Mouse (Mus musculus): ENCODE results near the gene Il1rl1. TPM values are rescaled to one million over a fixed set of nuclear protein-coding genes. Genes with fewer than 3 reads are reported as not detected.

Gene Il1rl1
- total RNA-seq (2022) = under 1 TPM; 0.22 to 0.78 (median 0.38) TPM

- DNase-seq (ENCODE audit: low spot score in 2 of 2) = no peak
These were observed at the start of gene Il1rl1 for GRCm38 (mm10) chr1:40428910-40429675. Gene Il1rl1 (plus strand): TSS chr1:40429570.

- peak in 1 of 2 experiments; percentile 28 for DNase-seq (ENCODE audit: low spot score in 2 of 2)
These were observed 49.3 kb upstream of the Il1rl1 start for GRCm38 (mm10) chr1:40380111-40380510.

- no peak for DNase-seq (ENCODE audit: low spot score in 2 of 2)
These were observed 48.4 kb upstream of the Il1rl1 start for GRCm38 (mm10) chr1:40380990-40381389.

GRCm38 (mm10) chr1:40382841-40383240, 46.5 kb upstream of the Il1rl1 start:
- no peak for DNase-seq (ENCODE audit: low spot score in 2 of 2)

GRCm38 (mm10) chr1:40384931-40385545, 44.3 kb upstream of the Il1rl1 start:
- DNase-seq (ENCODE audit: low spot score in 2 of 2) = no peak

- DNase-seq (ENCODE audit: low spot score in 2 of 2) = no peak
These were observed 38.0 kb upstream of the Il1rl1 start for GRCm38 (mm10) chr1:40391374-40391773.

GRCm38 (mm10) chr1:40392535-40392934, 36.8 kb upstream of the Il1rl1 start:
- no peak for DNase-seq (ENCODE audit: low spot score in 2 of 2)

GRCm38 (mm10) chr1:40393214-40393613, 36.2 kb upstream of the Il1rl1 start:
- no peak for DNase-seq (ENCODE audit: low spot score in 2 of 2)

GRCm38 (mm10) chr1:40399639-40400038, 29.7 kb upstream of the Il1rl1 start:
- DNase-seq (ENCODE audit: low spot score in 2 of 2) = no peak

GRCm38 (mm10) chr1:40404682-40405081, 24.7 kb upstream of the Il1rl1 start:
- DNase-seq (ENCODE audit: low spot score in 2 of 2) = peak in 1 of 2 experiments; percentile 24

GRCm38 (mm10) chr1:40409882-40410281, 19.5 kb upstream of the Il1rl1 start:
- no peak for DNase-seq (ENCODE audit: low spot score in 2 of 2)

GRCm38 (mm10) chr1:40413039-40413438, 16.3 kb upstream of the Il1rl1 start:
- no peak for DNase-seq (ENCODE audit: low spot score in 2 of 2)

- DNase-seq (ENCODE audit: low spot score in 2 of 2) = no peak
These were observed 15.1 kb upstream of the Il1rl1 start for GRCm38 (mm10) chr1:40414276-40414675.

- DNase-seq (ENCODE audit: low spot score in 2 of 2) = no peak
These were observed 14.3 kb upstream of the Il1rl1 start for GRCm38 (mm10) chr1:40414863-40415656.

- no peak for DNase-seq (ENCODE audit: low spot score in 2 of 2)
These were observed 12.3 kb upstream of the Il1rl1 start for GRCm38 (mm10) chr1:40417034-40417433.

- DNase-seq (ENCODE audit: low spot score in 2 of 2) = no peak
These were observed 10.9 kb upstream of the Il1rl1 start for GRCm38 (mm10) chr1:40418512-40418911.

- DNase-seq (ENCODE audit: low spot score in 2 of 2) = no peak
These were observed 5.5 kb upstream of the Il1rl1 start for GRCm38 (mm10) chr1:40423892-40424291.

GRCm38 (mm10) chr1:40427270-40427669, 2.1 kb upstream of the Il1rl1 start:
- DNase-seq (ENCODE audit: low spot score in 2 of 2) = no peak

- no peak for DNase-seq (ENCODE audit: low spot score in 2 of 2)
These were observed 1.5 kb upstream of the Il1rl1 start for GRCm38 (mm10) chr1:40427901-40428300.

GRCm38 (mm10) chr1:40430143-40430834, 919 bp downstream of the Il1rl1 start:
- DNase-seq (ENCODE audit: low spot score in 2 of 2) = no peak

GRCm38 (mm10) chr1:40432169-40432568, 2.8 kb downstream of the Il1rl1 start:
- DNase-seq (ENCODE audit: low spot score in 2 of 2) = no peak
